Mouse (Mus musculus) gastrocnemius, postnatal 10 days (tissue): ENCODE data around the gene Trp53i11. TPM values are rescaled to one million over a fixed set of nuclear protein-coding genes. Genes with fewer than 3 reads are reported as not detected.

Source experiments
- DNase-seq: peaks from one replicate; pipeline ENCODE4 v3.0.0; 2021; ENCODE audit warnings: mixed read lengths
- total RNA-seq, 2 experiments: library from RNA; stranded (reverse); gene quantifications; 2 replicates each; pipeline ENCODE4 v1.2.3; 2021

Trp53i11 gene
- total RNA-seq, 2 experiments from 2014 or later, result 37.0 to 38.3 TPM

DNA sequence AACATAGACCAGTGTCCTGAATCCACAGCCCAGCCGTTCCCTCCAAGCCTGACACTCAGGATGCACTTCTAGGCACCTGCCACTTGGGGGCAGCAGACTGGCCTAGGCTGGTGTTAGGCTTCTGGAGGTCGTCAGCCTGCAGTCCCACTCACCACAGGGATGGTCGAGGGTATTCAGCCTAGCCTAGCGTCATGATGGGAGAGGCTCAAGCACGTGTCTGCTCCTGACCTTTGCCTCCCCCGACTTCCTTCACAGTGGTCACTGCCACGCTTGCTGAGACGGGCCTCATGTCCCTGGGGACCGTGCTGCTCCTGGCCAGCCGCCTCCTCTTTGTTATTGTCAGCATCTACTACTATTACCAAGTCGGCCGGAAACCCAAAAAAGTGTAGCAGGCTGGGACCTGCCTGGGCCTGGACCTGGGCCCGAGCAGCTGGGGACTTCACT, 12.2 kb downstream of the Trp53i11 start:
- DNase-seq, result peak; percentile 60

DNA sequence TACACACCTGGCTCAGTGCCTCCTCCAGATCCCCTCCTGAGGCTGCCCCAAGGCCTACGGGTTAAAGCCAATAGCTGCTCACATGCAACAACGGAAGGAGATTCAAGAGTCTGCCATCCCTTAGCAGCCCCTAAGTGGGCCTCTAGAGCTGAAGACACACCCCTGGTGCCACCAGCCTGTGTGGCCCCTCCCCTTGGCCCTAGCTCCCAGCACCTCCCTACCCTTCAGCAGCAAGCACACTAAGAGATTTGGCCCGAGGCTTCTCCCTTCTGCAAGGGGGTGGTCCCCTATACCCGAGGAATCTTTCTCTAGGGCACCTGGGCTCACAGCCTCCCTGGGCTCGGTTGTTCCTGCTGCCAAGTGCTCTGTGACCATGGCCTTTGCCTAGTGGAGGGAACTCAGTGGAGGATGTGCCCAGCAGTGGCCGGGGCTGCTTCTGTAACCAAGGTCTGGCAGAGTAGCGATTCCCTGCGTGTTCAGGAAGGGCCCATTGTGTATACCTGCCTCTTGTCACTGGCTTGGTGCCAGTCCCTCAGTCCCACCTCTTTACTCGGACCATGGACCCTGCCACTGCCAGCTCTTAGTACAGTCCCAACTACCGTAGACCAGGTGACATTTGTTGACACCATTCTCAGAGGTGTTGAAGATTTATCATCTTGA, 13.5 kb downstream of the Trp53i11 start:
- DNase-seq, result no peak

DNA sequence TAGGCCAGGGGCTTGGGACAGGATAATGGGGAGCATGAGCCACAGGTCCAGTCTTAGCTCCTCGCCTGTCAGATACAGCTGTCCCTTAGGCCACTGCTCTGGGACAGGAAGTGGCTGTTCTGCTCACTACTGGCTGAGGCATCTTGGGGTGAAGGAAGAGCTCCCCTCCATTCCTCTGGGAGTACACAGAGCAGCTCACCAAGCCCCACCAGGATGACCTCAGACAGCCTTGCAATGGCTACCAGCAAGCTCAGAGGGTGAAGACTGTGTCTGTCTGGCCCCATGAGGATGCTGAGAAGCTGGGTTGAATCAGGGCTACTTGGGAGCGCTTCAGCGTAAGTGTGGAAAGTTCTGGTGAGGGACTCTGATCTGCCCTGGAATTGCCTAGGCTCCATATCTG, 14.6 kb downstream of the Trp53i11 start:
- DNase-seq, result no peak

DNA sequence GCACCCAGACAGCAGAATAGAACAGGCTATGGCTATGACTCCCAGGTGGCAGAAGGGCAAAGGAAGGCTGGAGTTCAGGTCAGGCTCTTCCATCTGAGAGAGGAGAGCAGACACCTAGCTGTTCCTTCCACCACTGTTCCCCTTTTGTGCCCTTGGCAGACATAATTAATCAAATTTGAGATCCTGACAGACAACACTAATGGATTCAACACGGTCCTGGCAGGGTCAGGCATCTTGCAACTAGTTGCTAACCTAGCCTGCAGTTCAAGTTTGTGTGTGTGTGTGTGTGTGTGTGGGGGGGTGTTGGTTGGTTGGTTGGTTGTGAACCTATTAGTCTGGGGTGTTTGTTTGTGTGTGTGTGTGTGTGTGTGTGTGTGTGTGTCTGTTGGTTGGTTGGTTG, 15.4 kb downstream of the Trp53i11 start:
- DNase-seq, result no peak

DNA sequence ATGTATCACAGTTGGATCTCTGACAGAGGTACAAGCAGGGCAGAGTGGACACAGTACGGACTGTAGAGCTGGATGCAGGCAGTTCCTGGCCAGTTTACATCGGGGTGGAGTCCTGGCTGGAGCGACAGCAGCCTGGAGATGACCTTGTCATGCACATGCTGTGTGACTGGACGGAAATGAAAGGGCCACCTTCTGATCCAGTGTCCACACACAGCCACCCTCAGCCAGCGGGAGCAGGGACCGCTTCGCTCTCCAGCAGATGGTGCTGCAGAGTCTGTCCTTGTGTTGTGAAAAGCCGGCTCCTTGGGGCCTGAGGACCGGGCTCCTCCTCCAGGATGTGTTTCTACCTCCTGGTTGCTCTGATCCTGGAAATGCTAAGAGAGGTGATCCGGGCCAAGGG, 16.3 kb downstream of the Trp53i11 start:
- peak; percentile 64 for DNase-seq

DNA sequence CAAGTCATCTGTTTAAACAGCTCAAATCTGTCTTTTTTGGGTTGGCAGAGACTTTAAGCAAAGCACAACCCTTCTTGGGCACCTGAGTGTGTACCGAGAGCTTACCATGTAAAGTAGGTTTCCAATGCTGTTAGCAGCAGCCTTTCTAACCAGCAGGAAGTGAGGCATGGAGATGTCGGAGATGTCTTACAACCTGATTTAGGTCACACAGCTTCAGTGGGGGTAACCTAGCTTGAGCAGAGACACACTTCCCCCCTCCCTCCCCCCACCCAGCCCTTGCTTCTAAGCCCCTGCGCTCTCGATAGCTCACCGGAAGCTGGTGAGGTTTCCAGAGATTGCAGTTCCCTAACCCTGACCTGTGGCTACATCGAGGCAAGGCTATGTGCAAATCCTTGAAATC, 17.2 kb downstream of the Trp53i11 start:
- DNase-seq, result no peak

DNA sequence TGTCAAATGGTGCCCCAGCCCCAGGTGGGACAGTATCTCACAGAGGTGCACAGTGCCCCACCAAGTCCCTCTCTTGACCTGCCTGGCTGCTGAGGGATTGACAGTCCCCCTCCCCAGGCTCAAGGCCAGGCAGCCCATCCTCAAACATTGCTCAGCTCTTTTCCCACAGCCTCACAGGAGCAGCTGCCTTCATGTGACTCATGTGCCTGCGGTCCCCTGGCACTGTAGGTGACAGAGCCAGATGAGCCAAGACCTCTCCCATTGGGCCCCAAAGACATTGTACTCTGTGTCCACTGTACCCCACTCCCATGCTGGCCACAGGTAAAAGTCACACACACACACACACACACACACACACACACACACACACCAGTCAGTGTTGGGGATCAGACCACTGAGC, 18.8 kb downstream of the Trp53i11 start:
- no peak for DNase-seq

DNA sequence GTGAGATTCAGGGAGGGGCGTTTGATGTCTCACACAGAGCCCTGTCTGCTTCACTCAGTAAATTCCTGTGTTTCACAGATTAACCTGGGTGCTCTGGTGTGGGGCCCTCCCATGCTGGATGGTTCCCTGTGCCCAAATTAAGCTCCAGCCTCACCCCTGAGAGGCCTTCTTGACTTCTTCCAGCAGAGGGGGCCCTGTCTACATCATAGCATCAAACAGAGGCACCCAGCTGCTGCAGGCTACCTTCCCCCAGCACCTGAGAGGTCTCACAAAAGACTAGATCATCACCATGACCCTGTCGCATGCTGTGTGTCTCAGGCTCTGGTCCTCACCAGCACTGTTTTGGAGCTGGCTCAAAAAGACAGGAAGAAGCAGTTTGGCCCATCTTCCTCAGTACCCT, 25.0 kb downstream of the Trp53i11 start:
- no peak for DNase-seq

DNA sequence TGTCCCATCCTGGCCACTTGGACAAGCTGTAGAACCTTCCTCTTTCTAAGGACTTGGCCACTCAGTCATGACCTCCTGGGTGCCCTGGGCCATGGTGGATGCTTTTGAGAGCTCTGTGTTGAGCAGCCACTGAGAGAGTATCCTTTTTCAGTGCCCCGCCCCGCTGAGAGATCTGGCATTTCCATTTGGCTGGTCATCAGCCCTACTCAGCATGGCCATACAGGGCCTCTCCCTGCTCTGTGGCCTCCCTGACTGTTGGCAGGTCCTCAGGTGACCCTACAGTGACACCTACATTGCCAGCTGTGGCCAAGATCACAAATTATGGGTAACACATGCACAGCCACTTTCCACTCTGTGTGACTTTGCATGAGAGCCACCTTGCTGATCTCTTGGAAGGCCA, 25.5 kb downstream of the Trp53i11 start:
- no peak for DNase-seq

DNA sequence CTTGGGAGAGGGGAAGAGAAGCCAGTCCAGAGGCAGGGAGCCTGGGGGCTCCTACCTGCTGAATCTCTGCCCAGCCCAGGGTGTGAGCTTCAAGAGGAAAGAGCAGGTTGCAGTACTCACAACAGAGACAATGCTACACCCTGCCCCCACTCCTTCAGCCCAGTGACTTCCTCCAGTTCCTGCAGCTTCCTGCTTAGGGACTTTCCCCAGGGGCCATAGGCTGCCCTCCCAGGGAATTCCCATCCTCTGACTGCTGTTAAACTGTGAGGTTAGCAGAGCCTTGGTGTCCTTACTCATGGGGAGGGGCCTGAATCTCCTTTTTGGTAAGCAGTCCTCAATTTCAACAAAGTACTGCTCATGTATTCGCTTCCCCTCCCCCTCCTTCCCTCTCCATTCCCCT, 26.8 kb downstream of the Trp53i11 start:
- DNase-seq, result no peak

DNA sequence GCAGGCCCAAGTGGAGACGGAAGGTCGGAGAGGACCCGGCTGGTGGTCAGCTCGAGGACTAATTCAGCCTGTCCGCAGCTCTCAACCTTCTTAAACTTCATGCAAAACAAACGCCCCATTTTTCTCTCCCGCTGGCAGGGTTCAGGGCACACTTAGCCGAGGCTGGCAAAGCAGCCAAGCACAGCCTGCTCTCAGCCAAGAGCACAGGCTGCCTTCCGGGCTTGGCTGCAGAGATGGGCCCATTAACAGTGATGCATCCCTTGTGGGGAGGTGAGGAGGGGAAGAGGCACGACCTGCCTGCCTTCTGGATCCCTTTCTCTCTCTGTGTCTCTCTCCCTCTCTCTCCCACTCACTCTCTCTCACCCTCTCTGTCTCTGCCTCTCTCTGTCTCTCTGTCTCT, 28.4 kb downstream of the Trp53i11 start:
- no peak for DNase-seq

DNA sequence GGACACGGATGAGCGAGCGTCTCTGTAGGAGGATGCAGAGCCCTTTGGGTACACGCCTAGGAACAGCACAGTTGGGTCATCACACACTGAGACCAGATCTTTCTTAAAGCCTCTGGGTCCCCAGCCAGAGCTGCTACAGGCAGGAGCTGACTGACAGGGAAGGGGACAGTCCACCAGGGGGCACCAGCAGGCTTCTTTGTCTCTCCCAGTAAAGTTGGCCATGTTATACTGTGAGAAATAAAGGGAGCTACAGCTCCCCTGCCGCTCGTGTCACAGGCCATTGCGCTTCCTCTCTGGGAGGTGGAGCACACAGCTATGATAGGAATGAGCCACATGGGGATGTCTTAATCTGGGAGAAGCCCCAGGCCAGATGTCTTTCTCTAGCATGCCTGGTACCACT, 29.7 kb downstream of the Trp53i11 start:
- peak; percentile 94 for DNase-seq

DNA sequence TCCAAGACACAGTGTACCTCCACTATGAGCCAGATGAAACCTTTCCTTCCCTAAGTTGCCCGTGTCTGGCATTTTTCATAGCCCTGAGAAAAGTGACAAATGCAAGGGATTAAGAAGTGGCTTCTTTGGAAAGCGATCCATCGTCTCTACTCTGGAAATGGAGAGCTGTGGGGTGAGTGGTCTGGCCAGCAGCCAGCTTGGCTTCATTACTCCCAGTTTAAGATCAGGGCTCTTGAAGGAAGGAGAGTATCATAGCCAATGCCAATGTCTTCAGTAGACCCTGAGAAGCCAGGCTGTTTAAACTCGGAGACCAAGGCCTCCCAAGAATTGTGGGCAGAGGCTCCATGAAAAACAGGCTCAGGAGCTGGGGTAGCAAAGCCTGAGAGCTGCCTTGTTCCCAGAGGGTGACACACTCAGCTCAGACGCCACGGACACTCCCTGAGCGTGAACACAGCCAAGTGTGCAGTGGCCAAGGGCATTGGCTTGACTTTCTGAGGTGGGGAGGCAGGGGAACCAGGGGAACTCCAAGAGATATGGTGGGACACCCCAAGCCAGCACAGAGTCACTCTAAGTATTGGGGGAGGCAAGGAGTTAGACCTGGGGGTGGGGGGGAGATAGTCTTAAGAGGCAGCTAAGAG, 31.1 kb downstream of the Trp53i11 start:
- DNase-seq, result no peak

DNA sequence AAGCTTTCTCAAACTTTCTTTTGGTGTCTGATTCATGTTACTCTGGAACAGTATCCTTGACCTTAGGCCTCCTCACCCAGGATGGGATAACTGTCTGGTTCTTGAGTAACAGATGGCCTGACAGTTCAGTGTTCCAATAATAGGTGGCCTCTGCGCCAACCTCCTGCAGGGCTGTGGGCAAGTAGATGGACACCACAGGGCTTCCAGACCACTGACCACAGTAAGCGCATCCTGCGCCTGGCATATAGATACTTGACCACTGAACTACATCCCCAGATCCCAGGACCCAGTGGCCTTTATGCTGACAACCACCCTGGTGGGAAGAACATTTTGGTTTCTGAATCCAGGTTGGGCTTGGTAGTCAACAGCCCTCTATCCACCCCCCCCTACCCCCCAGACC, 32.2 kb downstream of the Trp53i11 start:
- DNase-seq, result no peak

DNA sequence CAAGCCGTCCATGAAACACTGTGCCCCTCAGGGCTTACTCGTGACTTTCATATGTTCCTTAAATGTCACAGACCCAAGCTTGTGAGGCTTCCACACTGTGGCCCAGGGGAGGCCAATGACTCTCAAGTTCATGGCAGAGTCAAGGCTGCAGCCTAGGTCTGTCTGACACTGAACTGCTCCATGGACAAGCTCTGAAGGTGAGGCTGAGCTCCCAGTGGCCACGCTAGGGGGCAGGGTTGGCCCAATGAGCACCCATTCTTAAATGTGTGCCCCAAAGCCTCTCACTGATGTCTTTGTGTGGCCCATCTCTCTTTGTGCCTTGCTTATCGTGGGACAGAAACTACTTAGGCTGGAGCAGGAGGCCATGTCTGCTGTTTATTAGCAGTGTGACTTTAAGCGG, 33.1 kb downstream of the Trp53i11 start:
- no peak for DNase-seq

DNA sequence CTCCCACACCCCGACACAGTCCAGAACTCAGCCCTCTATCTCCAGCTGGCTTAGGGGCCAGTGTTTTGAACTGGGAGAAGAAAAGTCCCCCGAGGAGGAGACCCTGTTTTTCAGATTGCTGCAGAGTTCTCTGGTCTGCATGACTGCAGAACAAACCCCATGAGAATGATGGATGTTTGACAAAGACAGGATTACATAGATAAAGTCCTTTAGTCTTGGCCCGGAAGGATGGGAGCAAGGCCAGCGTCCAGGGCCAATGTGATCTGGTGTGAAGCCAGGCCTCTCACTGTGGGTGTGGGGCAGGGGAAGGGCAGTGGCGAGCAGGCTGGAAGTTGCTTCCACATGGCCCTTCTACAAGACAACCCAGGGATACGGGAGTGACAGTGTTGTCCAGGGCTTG, 36.1 kb downstream of the Trp53i11 start:
- no peak for DNase-seq

DNA sequence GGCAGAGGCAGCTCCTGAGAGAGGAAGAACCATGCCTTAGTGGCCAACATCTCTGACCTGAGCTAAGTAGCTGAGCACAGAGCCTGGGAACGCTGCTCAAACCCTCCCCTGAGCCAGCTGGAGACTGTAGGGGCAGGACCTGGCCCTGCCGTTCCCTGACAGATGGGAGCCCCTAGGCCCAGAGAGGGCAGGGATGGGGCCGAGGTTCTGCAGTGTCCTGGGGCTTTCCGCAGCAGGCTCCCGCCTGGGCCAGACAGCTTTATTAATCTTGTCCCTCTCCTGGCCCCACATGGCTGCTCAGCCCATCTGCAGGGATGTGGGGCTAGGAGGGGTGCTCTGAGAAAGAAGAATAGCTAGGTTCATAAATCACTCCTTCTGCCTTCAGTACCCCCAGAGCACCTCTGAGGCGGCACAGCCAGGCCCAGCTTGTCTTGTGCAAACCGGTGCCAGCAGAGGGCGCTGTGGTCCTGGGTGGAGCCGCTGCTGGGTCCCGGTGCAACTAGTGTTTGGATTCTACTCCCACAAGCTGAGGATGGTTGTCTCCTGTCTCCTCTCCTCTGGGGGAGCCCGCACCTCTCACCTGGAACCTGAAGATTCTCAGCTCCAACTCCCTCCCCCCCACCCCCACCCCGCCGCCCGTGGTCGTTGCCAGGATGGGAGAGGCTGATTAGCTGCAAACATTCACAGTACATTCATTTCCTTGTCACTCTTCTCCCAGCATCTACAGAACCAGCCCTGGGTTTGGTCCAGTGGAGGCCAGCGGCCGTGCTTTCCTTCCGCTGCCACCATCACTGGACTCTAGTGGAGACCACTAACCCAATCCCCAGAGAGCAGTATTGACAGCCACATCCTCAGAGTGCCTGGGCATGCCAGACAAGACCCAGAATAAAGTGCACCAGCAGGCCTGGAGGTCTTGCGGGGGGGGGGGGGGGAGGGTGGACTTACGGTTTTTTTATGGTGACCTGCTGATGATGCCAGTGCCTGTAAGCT, 39.6 kb downstream of the Trp53i11 start:
- peak; percentile 96 for DNase-seq

DNA sequence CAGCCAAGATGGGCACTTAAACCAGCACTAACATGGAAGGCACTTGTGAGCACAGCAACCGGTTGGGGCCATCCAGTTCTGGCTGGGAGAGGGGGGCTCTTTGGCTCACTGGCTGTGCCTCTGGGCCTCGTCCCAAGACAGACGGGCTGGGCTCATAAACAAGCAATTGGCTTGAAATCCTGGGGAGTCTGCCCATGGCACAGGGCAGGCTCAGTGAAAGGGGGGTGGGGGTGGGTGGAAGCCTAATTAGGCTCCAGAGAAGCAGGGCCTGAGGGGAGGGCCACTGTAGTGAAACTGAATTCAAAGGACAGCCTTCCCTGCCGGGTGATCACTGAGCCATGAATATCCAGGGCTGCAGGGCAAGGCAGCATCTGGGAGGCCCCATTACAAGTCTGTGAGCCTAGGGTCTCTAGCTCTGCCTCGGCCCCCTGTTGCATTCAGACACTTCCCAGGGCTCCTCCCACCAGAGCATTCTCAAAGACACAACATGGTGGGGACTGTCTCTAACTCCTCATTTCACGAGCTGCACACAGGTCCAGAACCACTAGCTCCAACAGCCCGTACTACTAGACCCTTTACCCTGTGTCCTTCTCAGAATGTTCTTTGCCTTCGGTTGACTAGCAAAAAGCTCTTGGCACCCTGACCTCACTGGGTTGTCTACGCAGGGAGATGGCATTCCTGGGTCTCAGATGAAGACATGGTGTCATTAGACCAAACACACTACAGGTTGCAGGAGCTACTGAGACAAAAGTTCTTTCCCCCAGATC, 40.5 kb downstream of the Trp53i11 start:
- DNase-seq, result no peak

DNA sequence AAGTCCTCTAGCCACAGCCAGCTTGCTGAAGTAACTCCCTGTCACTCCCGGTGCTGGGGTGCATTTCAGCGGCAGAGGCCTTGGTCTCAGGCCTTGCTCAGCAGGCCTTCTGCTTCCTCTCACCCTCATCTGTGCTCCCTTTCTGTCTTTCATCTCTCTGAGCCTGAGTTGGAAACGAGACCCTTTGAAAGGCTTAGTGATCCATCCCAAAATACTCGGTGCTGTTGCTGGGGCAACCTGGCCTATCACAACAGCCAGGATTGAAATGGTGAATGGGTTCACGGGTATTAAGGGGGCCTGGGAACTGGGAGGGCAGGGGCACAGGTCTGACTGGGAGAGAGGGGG, 41.1 kb downstream of the Trp53i11 start:
- no peak for DNase-seq

DNA sequence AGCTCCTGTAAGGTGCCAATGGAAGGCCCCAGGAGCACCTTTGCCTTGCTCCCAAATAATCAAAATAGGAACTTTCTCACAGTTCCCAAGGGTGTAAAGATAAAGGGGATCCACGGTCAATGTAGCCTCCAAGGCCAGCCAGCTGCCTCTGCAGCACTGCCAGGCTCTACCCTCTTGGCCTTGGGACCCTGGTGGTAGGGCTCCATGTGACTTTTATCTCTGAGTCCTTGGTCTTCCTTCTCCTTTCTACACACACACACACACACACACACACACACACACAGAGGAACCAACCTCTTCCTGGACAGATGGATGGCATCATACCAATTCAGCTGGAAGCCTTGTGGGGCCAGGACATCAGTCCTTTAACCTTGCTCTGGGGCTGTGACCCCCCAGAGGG, 44.8 kb downstream of the Trp53i11 start:
- DNase-seq, result no peak

DNA sequence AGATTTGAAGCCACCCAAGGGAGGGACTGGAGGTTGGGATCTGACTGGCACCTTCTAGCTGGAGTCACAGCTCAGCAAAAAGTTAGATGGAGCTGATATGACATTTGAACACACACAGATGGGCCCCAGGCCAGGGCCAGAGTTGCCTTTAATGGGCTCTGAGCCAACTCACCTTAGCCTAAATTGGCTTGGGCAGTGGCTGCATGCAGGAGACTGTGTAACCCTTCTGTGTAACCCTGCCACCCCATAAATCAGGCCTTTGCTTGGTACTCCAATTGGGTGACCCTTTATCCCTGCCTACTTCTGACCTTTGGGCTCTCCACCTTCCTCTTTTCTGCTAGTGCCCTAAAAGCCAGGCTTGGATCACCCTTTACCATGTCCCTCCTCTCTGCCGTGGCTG, 49.7 kb downstream of the Trp53i11 start:
- DNase-seq, result no peak

DNA sequence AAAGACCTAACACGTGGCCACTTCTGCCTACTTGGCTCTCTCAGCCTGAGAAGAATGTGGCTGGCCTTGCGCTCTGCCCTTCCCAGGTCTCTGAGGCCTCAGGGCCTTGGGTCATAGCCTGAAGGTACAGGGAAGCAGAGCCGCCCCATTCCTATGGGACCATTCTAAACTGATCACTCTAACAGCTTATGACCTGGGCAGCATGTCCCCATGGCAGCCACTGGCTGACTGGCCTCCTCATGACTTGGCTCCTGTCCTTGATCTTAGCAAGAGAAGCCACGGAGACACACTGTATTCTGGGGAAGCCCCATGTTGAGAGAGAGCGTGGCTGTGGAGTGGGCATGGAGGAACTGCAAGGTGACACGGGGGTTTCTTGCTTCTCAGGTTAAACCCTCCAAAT, 51.5 kb downstream of the Trp53i11 start:
- DNase-seq, result no peak

DNA sequence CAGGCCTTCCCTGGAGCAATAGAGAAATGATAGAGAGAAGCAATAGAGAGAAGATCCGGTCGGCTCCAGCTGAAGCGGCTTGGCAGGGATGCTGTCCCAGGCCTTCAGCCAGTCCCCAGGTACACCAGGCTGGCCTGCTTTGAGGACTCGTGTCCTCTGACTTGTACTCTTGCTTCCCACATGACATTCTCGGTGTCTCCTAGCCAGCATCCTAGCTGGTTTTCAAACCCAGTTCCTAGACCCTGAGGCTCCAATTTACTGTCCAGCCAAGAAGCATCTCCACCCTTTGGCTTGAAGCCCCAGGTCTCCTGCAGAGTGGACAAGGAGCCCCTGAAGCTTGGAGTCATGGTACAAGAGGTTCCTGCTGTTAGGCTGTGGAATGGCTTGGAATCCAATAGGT, 54.8 kb downstream of the Trp53i11 start:
- no peak for DNase-seq
